Mouse (Mus musculus) R1 (cell line): ENCODE measurements around the gene Gprc6a.

Experiments
- DNase-seq: peaks from one replicate; pipeline ENCODE4 v3.0.0-alpha.2; 2018; ENCODE audit warnings: low read depth, low spot score

The Gprc6a gene

GRCm38 (mm10) chr10:51590139-51590574 lies 41.1 kb downstream of the Gprc6a start, which contains the start of gene Fam162b:
Gene Fam162b, minus strand, starts transcription at chr10:51590517.
- peak; percentile 15 for DNase-seq

DNA sequence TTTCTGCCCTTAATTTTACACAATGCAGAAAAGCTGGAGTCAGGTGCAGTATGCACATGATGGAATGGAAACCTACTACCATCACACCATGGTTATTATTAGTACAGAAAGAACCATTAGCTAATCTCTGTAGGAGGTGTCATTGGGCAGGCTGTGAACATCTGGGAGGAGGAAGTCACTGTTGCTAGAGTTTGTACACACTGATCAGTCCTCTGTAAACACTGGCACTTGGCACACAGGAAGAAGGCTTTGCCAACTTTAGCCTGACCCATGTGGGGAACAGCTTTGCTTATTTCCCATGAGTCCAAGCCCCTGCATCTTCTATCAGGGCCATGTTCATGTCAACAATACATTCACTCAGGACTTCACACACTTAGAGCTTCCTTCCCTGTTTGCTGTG lies 46.3 kb downstream of the Gprc6a start:
- no peak for DNase-seq

- DNase-seq = no peak
These were observed 46.9 kb downstream of the Gprc6a start for GRCm38 (mm10) chr10:51584378-51584777.

- DNase-seq = peak; percentile 25
These were observed 59.9 kb downstream of the Gprc6a start for GRCm38 (mm10) chr10:51571225-51571996.
